Mouse (Mus musculus) hindbrain, embryonic 11.5 days (tissue): ENCODE data around the gene Jmy. TPM values are rescaled to one million over a fixed set of nuclear protein-coding genes. Genes with fewer than 3 reads are reported as not detected.

Source experiments
- ATAC-seq: fragments of 200-750 bp; cut with Nextera tagmentation; 2 replicates; pipeline ENCODE4 v1.8.0; 2017; ENCODE audit warnings: mild to moderate bottlenecking, moderate TSS enrichment, moderate library complexity; ENCODE audit not compliant: low FRiP score
- DNase-seq: peaks from one replicate; pipeline ENCODE4 v3.0.0-alpha.2; 2015; ENCODE audit warnings: low spot score
- H3K27ac ChIP-seq: fragments of 300-500 bp; sonication (generic); 2 replicates; pipeline ENCODE4 v1.5.1; 2014; ENCODE audit warnings: mild to moderate bottlenecking, low read depth, low read length
- H3K27me3 ChIP-seq: fragments of 300-500 bp; sonication (generic); 2 replicates; pipeline ENCODE4 v1.6.1; 2014; ENCODE audit warnings: mild to moderate bottlenecking, low read length, moderate library complexity, mixed read lengths; ENCODE audit not compliant: control insufficient read depth, insufficient read depth
- H3K36me3 ChIP-seq: fragments of 300-500 bp; sonication (generic); 2 replicates; pipeline ENCODE4 v1.6.1; 2014; ENCODE audit warnings: mild to moderate bottlenecking, low read length, moderate library complexity, mixed read lengths; ENCODE audit not compliant: control insufficient read depth, insufficient read depth
- H3K4me1 ChIP-seq: fragments of 300-500 bp; sonication (generic); replicated peaks from 2 replicates; pipeline ENCODE4 v1.6.1; 2014; ENCODE audit warnings: low read length, mixed read lengths; ENCODE audit not compliant: control insufficient read depth, insufficient read depth
- H3K4me2 ChIP-seq: fragments of 300-500 bp; sonication (generic); replicated peaks from 2 replicates; pipeline ENCODE4 v1.6.1; 2014; ENCODE audit warnings: mild to moderate bottlenecking, low read depth, low read length
- H3K4me3 ChIP-seq: fragments of 300-500 bp; sonication (generic); 2 replicates; pipeline ENCODE4 v1.5.1; 2014; ENCODE audit warnings: low read depth, low read length
- H3K9ac ChIP-seq: fragments of 300-500 bp; sonication (generic); 2 replicates; pipeline ENCODE4 v1.6.1; 2014; ENCODE audit warnings: low read depth, low read length
- H3K9me3 ChIP-seq: fragments of 300-500 bp; sonication (generic); 2 replicates; pipeline ENCODE4 v1.6.1; 2016; ENCODE audit warnings: low read length; ENCODE audit not compliant: control insufficient read depth
- WGBS: fragments of 180-500 bp; shearing (Covaris S2); extraction: QIAGEN DNeasy Blood & Tissue Kit; methylation state at CpG from one replicate; pipeline ENCODE4 v1.1.7; 2014; 5-methylcytosine and 5-hydroxymethylcytosine counted together
- polyA plus RNA-seq: library from polyadenylated mRNA; unstranded; fragments of >200 nt; fragmentation: Nextera tagmentation; extraction: Ambion mirVana; gene quantifications from 2 replicates; pipeline ENCODE4 v1.2.1, GENCODE M21; 2014

The Jmy gene
- polyA plus RNA-seq: 4.5 and 7.2 TPM in 2 replicates

- Histone ChIP-seq H3K36me3 (no peaks in the 10 kb centered on the region), H3K27me3 (no peaks in the 10 kb centered on the region), H3K9ac (peak within 1 kb of the TSS; percentile 94), H3K9me3 (no peaks in the 10 kb centered on the region), H3K4me2 (peak within 1 kb of the TSS; percentile 87), H3K4me3 (peak within 1 kb of the TSS; percentile 96), H3K27ac (peak within 1 kb of the TSS; percentile 93), H3K4me1 (no peaks in the 10 kb centered on the region; the same call in 1 of the 2 replicates)
- DNase-seq (peak; percentile 93), ATAC-seq (peak; percentile 93)
- WGBS: under 1% methylated on average over 87 of the region's 105 CpGs
Measured at GRCm38 (mm10) chr13:93499167-93499972, at the start of gene Jmy. TSS of gene Jmy (minus strand) at chr13:93499808.

DNA sequence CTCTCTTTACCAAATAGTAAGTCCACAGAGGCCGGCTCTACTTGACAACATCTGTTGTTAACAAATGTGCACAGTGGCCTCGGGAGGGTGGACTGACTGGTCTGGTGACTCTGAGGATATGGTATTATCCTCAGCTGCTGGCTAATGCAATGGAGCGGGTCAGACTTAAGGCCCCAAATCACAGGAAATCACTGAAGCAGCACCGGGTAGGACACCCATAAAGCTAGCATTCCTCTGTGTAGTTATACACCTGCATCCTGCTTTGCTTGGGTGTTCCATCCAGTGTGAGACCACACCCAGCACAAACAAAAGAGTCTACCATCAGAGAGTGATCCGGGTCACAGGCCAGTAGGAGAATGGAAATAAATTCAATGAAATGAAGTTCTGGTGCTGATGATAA, 48.0 kb upstream of the Jmy start:
- H3K4me1 ChIP-seq: no peaks in the 10 kb centered on the region
- H3K4me3 ChIP-seq: no peak overlapping the region
- no peak overlapping the region for H3K9ac ChIP-seq
- no peaks in the 10 kb centered on the region for H3K36me3 ChIP-seq
- 83% methylated on average over 5 of the region's 5 CpGs for WGBS
- H3K27me3 ChIP-seq: no peaks in the 10 kb centered on the region
- no peak for DNase-seq
- H3K27ac ChIP-seq: no peak overlapping the region
- H3K9me3 ChIP-seq: no peaks in the 10 kb centered on the region
- ATAC-seq: no peak
- no peak overlapping the region for H3K4me2 ChIP-seq

DNA sequence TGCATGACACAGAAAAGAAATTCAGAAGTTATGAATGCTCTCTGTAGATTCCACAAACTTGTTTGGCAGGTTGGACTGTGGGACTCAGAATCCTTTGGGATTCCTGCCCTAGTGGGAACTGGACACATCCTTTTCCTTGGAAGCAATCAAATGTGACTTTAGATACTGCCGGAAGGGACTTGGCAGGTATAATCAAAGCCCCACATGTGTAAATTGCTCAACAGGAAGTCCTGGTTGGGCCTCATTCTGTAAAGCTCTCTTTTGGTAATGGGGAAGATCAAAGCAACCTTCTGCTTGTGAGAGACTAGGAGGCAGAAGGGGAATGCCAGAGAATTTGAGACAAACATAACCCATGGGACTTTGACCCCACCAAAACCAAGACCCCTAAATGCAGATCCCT, 46.4 kb upstream of the Jmy start:
- no peak overlapping the region for H3K27ac ChIP-seq
- no peak overlapping the region for H3K4me2 ChIP-seq
- WGBS: 70% methylated on average over 1 of the region's 1 CpGs
- no peak overlapping the region for H3K9ac ChIP-seq
- H3K36me3 ChIP-seq: no peaks in the 10 kb centered on the region
- DNase-seq: no peak
- no peak for ATAC-seq
- no peaks in the 10 kb centered on the region for H3K4me1 ChIP-seq
- no peak overlapping the region for H3K4me3 ChIP-seq
- no peaks in the 10 kb centered on the region for H3K27me3 ChIP-seq
- H3K9me3 ChIP-seq: no peaks in the 10 kb centered on the region

DNA sequence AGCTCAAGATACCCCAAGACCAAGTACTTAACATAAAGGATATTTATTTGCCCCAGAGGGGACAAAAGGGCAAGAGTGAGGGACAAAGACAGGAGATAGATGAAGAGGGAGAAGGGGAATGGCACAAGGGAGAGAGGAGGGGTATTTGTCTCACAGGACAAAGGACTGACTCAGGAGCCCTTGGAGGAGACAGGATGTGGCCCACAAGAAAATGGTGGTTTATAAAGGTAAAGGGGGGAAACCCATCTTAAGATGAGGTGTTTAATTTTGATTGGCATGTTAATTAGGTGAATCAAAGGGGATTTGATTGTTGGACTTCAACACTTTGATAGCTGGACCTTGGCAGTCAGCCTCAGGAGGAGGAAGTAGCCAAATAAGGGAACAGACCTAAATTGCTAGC, 44.7 kb upstream of the Jmy start:
- Histone ChIP-seq H3K4me1 (no peaks in the 10 kb centered on the region), H3K36me3 (no peaks in the 10 kb centered on the region), H3K4me2 (no peak overlapping the region), H3K4me3 (no peak overlapping the region), H3K9me3 (no peaks in the 10 kb centered on the region), H3K9ac (no peak overlapping the region), H3K27ac (no peak overlapping the region), H3K27me3 (no peaks in the 10 kb centered on the region)
- DNase-seq: no peak
- no peak for ATAC-seq

- Histone ChIP-seq H3K9ac (no peak overlapping the region), H3K9me3 (no peaks in the 10 kb centered on the region), H3K4me3 (no peak overlapping the region), H3K4me1 (no peaks in the 10 kb centered on the region), H3K27me3 (no peaks in the 10 kb centered on the region), H3K4me2 (no peak overlapping the region), H3K36me3 (no peaks in the 10 kb centered on the region), H3K27ac (no peak overlapping the region)
- no peak for DNase-seq
- ATAC-seq: no peak
- WGBS: 88% methylated on average over 4 of the region's 4 CpGs
Measured at GRCm38 (mm10) chr13:93539311-93539710, 39.7 kb upstream of the Jmy start.

DNA sequence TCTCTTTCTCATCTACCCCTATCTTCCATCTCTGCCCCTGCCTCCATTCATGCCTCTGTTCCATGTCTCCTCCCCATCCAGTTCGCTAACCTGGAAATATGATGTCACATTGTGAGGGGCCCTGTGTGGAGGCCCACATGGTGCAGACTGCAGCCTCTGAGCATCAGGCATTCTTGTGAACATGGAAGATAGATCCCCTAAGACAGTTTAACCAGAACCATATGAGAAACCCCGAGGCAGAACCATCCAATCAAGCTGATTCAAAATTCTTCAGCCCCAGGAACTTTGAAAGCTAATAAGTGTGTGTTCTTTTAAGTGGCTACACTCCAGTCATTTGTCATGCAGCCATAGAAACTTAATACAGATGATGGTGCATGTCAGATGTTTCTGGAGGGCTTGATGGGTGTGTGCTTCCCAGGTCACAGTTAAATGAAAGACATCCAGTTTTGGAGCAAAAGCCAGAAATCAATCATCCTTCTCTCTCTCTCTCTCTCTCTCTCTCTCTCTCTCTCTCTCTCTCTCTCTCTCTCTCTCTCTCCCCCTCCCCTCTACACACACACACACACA, 19.2 kb upstream of the Jmy start:
- no peak overlapping the region for H3K4me2 ChIP-seq
- DNase-seq (no peak), ATAC-seq (no peak)
- H3K27ac ChIP-seq: no peak overlapping the region
- no peaks in the 10 kb centered on the region for H3K4me1 ChIP-seq
- H3K4me3 ChIP-seq: no peak overlapping the region
- no peaks in the 10 kb centered on the region for H3K36me3 ChIP-seq
- no peaks in the 10 kb centered on the region for H3K9me3 ChIP-seq
- no peak overlapping the region for H3K9ac ChIP-seq
- no peaks in the 10 kb centered on the region for H3K27me3 ChIP-seq
- WGBS: 75% methylated on average over 2 of the region's 2 CpGs

- DNase-seq (no peak), ATAC-seq (no peak)
- Histone ChIP-seq H3K9me3 (no peaks in the 10 kb centered on the region), H3K27ac (no peak overlapping the region), H3K9ac (no peak overlapping the region), H3K36me3 (no peaks in the 10 kb centered on the region), H3K4me1 (no peaks in the 10 kb centered on the region), H3K4me2 (no peak overlapping the region), H3K4me3 (no peak overlapping the region), H3K27me3 (no peaks in the 10 kb centered on the region)
Measured at GRCm38 (mm10) chr13:93517223-93517622, 17.6 kb upstream of the Jmy start.

DNA sequence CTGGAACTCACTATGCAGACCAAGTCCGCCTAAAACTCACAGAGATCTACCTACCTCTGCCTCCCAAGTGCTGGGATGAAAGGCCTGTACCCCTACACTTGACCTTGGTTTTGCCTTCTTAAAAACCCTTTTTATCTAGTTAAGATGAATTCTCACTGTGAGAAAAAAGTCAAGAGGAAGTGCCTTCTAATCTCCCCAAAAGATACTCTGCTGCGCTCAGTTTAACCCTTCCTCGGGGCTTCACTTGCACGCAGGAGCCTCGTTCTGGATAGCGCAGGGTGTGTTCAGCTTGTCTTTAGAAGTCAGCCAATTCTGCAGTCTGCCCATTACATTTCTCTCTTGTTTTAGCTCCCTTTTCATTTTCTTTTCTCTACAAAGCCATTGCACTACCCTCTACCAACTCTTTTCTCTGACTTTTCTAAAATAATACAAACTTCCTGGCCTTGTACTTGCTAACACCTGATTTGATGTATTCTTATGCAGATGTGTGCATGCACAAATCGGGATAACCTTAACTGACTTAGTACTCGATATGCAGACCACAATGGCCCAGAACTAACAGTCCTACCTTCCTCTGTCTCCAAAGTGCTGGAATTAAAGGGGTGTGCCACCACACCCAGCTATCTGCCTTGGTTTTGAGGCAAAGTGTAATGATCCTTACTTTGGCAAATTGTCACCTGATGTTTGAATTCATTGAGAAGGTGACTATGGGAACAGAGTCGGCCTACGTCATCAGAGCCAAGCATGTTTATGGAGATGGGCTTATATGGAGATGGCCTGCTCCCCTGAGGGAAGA, 14.6 kb upstream of the Jmy start:
- Histone ChIP-seq H3K27ac (no peak overlapping the region), H3K9me3 (no peaks in the 10 kb centered on the region), H3K4me3 (no peak overlapping the region), H3K36me3 (no peaks in the 10 kb centered on the region), H3K9ac (no peak overlapping the region), H3K27me3 (no peaks in the 10 kb centered on the region), H3K4me2 (no peak overlapping the region), H3K4me1 (no peaks in the 10 kb centered on the region)
- DNase-seq (no peak), ATAC-seq (no peak)
- 88% methylated on average over 10 of the region's 10 CpGs for WGBS
